Mouse (Mus musculus): ENCODE data around the gene Ccdc50. TPM values are rescaled to one million over a fixed set of nuclear protein-coding genes. Genes with fewer than 3 reads are reported as not detected.

The Ccdc50 gene
- polyA plus RNA-seq (2015; fragmentation: Nextera tagmentation; extraction: Ambion mirVana), result 22.5 and 27.0 TPM in 2 replicates

- H3K27me3 ChIP-seq (replicated peaks; ENCODE audit: insufficient read depth, low read length), result no peaks in the 10 kb centered on the region
- ATAC-seq (peak; percentile 96), DNase-seq (ENCODE audit: low spot score) (peak; percentile 88)
- H3K4me1 ChIP-seq (ENCODE audit: insufficient read depth, low read depth, low read length), result peaks cover 7% of the 10 kb centered on the region; the same call in 1 of the 2 replicates
- TF ChIP-seq CTCF (IDR thresholded peaks at IDR 0.05) (peak; percentile 16; the same call in 1 of the 2 replicates), EP300 (IDR thresholded peaks at IDR 0.05) (no peak)
- H3K4me2 ChIP-seq (replicated peaks; ENCODE audit: low read depth, low read length), result peak within 1 kb of the TSS; percentile 65
- peak within 1 kb of the TSS; percentile 81 for H3K4me3 ChIP-seq (ENCODE audit: low read depth, low read length)
- H3K36me3 ChIP-seq (ENCODE audit: insufficient read depth, low read length), result no peaks in the 10 kb centered on the region
- no peaks in the 10 kb centered on the region for H3K9me3 ChIP-seq (ENCODE audit: low read length)
- peak within 1 kb of the TSS; percentile 94 for H3K9ac ChIP-seq (replicated peaks; ENCODE audit: low read depth)
- peak within 1 kb of the TSS; percentile 94 for H3K27ac ChIP-seq (ENCODE audit: low read length)
- under 1% methylated on average over 41 of the region's 69 CpGs for WGBS
Measured at GRCm38 (mm10) chr16:27388761-27389451, at the start of gene Ccdc50. Ccdc50 (plus strand) TSS chr16:27388869.

- TF ChIP-seq EP300 (IDR thresholded peaks at IDR 0.05), result no peak
- TF ChIP-seq CTCF (IDR thresholded peaks at IDR 0.05), result no peak
- no peak for DNase-seq (ENCODE audit: low spot score)
- 56% methylated on average over 3 of the region's 3 CpGs for WGBS
- Histone ChIP-seq H3K27ac (ENCODE audit: low read length) (no peak overlapping the region), H3K9me3 (ENCODE audit: low read length) (no peaks in the 10 kb centered on the region), H3K27me3 (replicated peaks; ENCODE audit: insufficient read depth, low read length) (no peaks in the 10 kb centered on the region), H3K9ac (replicated peaks; ENCODE audit: low read depth) (no peak overlapping the region), H3K4me3 (ENCODE audit: low read depth, low read length) (no peak overlapping the region), H3K4me1 (ENCODE audit: insufficient read depth, low read depth, low read length) (no peaks in the 10 kb centered on the region), H3K4me2 (replicated peaks; ENCODE audit: low read depth, low read length) (no peak overlapping the region), H3K36me3 (ENCODE audit: insufficient read depth, low read length) (no peaks in the 10 kb centered on the region)
- no peak for ATAC-seq
Measured at GRCm38 (mm10) chr16:27347521-27347920, 41.1 kb upstream of the Ccdc50 start.

GRCm38 (mm10) chr16:27348359-27348758, 40.3 kb upstream of the Ccdc50 start:
- Histone ChIP-seq H3K4me3 (ENCODE audit: low read depth, low read length) (no peak overlapping the region), H3K9ac (replicated peaks; ENCODE audit: low read depth) (no peak overlapping the region), H3K4me1 (ENCODE audit: insufficient read depth, low read depth, low read length) (no peaks in the 10 kb centered on the region), H3K9me3 (ENCODE audit: low read length) (no peaks in the 10 kb centered on the region), H3K27me3 (replicated peaks; ENCODE audit: insufficient read depth, low read length) (no peaks in the 10 kb centered on the region), H3K36me3 (ENCODE audit: insufficient read depth, low read length) (no peaks in the 10 kb centered on the region), H3K27ac (ENCODE audit: low read length) (no peak overlapping the region), H3K4me2 (replicated peaks; ENCODE audit: low read depth, low read length) (no peak overlapping the region)
- 49% methylated on average over 1 of the region's 1 CpGs for WGBS
- TF ChIP-seq CTCF (IDR thresholded peaks at IDR 0.05), result no peak
- no peak for TF ChIP-seq EP300 (IDR thresholded peaks at IDR 0.05)
- DNase-seq (ENCODE audit: low spot score) (no peak), ATAC-seq (no peak)

GRCm38 (mm10) chr16:27349235-27349634, 39.4 kb upstream of the Ccdc50 start:
- Histone ChIP-seq H3K9ac (replicated peaks; ENCODE audit: low read depth) (no peak overlapping the region), H3K4me1 (ENCODE audit: insufficient read depth, low read depth, low read length) (no peaks in the 10 kb centered on the region), H3K36me3 (ENCODE audit: insufficient read depth, low read length) (no peaks in the 10 kb centered on the region), H3K27ac (ENCODE audit: low read length) (no peak overlapping the region), H3K4me2 (replicated peaks; ENCODE audit: low read depth, low read length) (no peak overlapping the region), H3K27me3 (replicated peaks; ENCODE audit: insufficient read depth, low read length) (no peaks in the 10 kb centered on the region), H3K9me3 (ENCODE audit: low read length) (no peaks in the 10 kb centered on the region), H3K4me3 (ENCODE audit: low read depth, low read length) (no peak overlapping the region)
- DNase-seq (ENCODE audit: low spot score), result no peak
- no peak for ATAC-seq
- no peak for TF ChIP-seq EP300 (IDR thresholded peaks at IDR 0.05)
- no peak for TF ChIP-seq CTCF (IDR thresholded peaks at IDR 0.05)
- 90% methylated on average over 2 of the region's 2 CpGs for WGBS

- 83% methylated on average over 7 of the region's 7 CpGs for WGBS
Measured at GRCm38 (mm10) chr16:27349878-27350532, 38.7 kb upstream of the Ccdc50 start.

GRCm38 (mm10) chr16:27354464-27354863, 34.2 kb upstream of the Ccdc50 start:
- Histone ChIP-seq H3K9ac (replicated peaks; ENCODE audit: low read depth) (no peak overlapping the region), H3K9me3 (ENCODE audit: low read length) (no peaks in the 10 kb centered on the region), H3K27ac (ENCODE audit: low read length) (no peak overlapping the region), H3K36me3 (ENCODE audit: insufficient read depth, low read length) (no peaks in the 10 kb centered on the region), H3K4me2 (replicated peaks; ENCODE audit: low read depth, low read length) (no peak overlapping the region), H3K4me1 (ENCODE audit: insufficient read depth, low read depth, low read length) (no peaks in the 10 kb centered on the region), H3K27me3 (replicated peaks; ENCODE audit: insufficient read depth, low read length) (no peaks in the 10 kb centered on the region), H3K4me3 (ENCODE audit: low read depth, low read length) (no peak overlapping the region)
- no peak for DNase-seq (ENCODE audit: low spot score)
- TF ChIP-seq EP300 (IDR thresholded peaks at IDR 0.05) (no peak), CTCF (IDR thresholded peaks at IDR 0.05) (no peak)
- 65% methylated on average over 2 of the region's 2 CpGs for WGBS
- no peak for ATAC-seq

More at GRCm38 (mm10) chr16:27349878-27350532, 38.7 kb upstream of the Ccdc50 start:
- no peak overlapping the region for H3K4me3 ChIP-seq (ENCODE audit: low read depth, low read length)
- no peak for DNase-seq (ENCODE audit: low spot score)
- H3K9me3 ChIP-seq (ENCODE audit: low read length), result no peaks in the 10 kb centered on the region
- no peak overlapping the region for H3K9ac ChIP-seq (replicated peaks; ENCODE audit: low read depth)
- no peak for TF ChIP-seq CTCF (IDR thresholded peaks at IDR 0.05)
- no peak for TF ChIP-seq EP300 (IDR thresholded peaks at IDR 0.05)
- H3K36me3 ChIP-seq (ENCODE audit: insufficient read depth, low read length), result no peaks in the 10 kb centered on the region
- H3K27ac ChIP-seq (ENCODE audit: low read length), result no peak overlapping the region
- H3K27me3 ChIP-seq (replicated peaks; ENCODE audit: insufficient read depth, low read length), result no peaks in the 10 kb centered on the region
- H3K4me1 ChIP-seq (ENCODE audit: insufficient read depth, low read depth, low read length), result no peaks in the 10 kb centered on the region
- H3K4me2 ChIP-seq (replicated peaks; ENCODE audit: low read depth, low read length), result no peak overlapping the region
- ATAC-seq, result no peak
